Mouse (Mus musculus) MEL (cell line): Measurements from ENCODE around the gene Tdrd6. TPM values are rescaled to one million over a fixed set of nuclear protein-coding genes. Genes with fewer than 3 reads are reported as not detected.

Experiments used
- DNase-seq: peaks from one replicate; pipeline ENCODE4 v3.0.0; 2011; ENCODE audit warnings: low read depth, low spot score
- H3K27ac ChIP-seq: 2 replicates; pipeline ENCODE4 v1.5.1; 2012; ENCODE audit warnings: low read depth, mild to moderate bottlenecking, control low read depth, low read length, moderate library complexity; ENCODE audit not compliant: control insufficient read depth
- H3K27me3 ChIP-seq, 2 experiments: fragments of 150-350 bp in 1 of 2; sonication (generic) in 1 of 2; 2 replicates each; pipeline ENCODE4 v1.6.1; 2012; ENCODE audit warnings: low read length in 2 of 2, mild to moderate bottlenecking in 2 of 2, improper control_type of control experiment in 1 of 2, moderate library complexity in 1 of 2; ENCODE audit not compliant: insufficient read depth in 2 of 2, control insufficient read depth in 1 of 2
- H3K36me3 ChIP-seq, 2 experiments: 2 replicates each; pipeline ENCODE4 v1.6.1; 2012 to 2014; ENCODE audit warnings: low read length in 2 of 2, improper control_type of control experiment in 1 of 2, inconsistent platforms in 1 of 2, mild to moderate bottlenecking in 1 of 2; ENCODE audit not compliant: insufficient read depth in 2 of 2, control insufficient read depth in 1 of 2
- H3K4me1 ChIP-seq, 2 experiments: fragments of 150-350 bp in 1 of 2; sonication (generic) in 1 of 2; 2 replicates each; pipeline ENCODE4 v1.6.1; 2012; ENCODE audit warnings: low read length in 2 of 2, improper control_type of control experiment in 1 of 2, mild to moderate bottlenecking in 1 of 2; ENCODE audit not compliant: insufficient read depth in 2 of 2, control insufficient read depth in 1 of 2
- H3K4me3 ChIP-seq, 2 experiments: fragments of 150-350 bp in 1 of 2; sonication (generic) in 1 of 2; 2 replicates each; pipeline ENCODE4 v1.5.1; 2012; ENCODE audit warnings: low read depth in 2 of 2, low read length in 2 of 2, mild to moderate bottlenecking in 2 of 2, moderate library complexity in 2 of 2, control low read depth in 1 of 2, improper control_type of control experiment in 1 of 2; ENCODE audit not compliant: control insufficient read depth in 1 of 2, insufficient read depth in 1 of 2
- H3K79me2 ChIP-seq: 2 replicates; pipeline ENCODE4 v1.6.1; 2012; ENCODE audit warnings: mild to moderate bottlenecking, low read length, moderate library complexity; ENCODE audit not compliant: control insufficient read depth, poor library complexity, insufficient read depth
- H3K9ac ChIP-seq: 2 replicates; pipeline ENCODE4 v1.6.1; 2012; ENCODE audit warnings: low read depth, mild to moderate bottlenecking, control low read depth, low read length, moderate library complexity; ENCODE audit not compliant: control insufficient read depth, poor library complexity, severe bottlenecking
- H3K9me3 ChIP-seq: fragments of 150-350 bp; sonication (generic); replicated peaks from 2 replicates; pipeline ENCODE4 v1.6.1; 2012; ENCODE audit warnings: mild to moderate bottlenecking, low read length, improper control_type of control experiment, moderate library complexity; ENCODE audit not compliant: insufficient read depth
- BHLHE40 ChIP-seq: IDR thresholded peaks from 2 replicates; pipeline ENCODE4 v1.6.1; 2012; ENCODE audit warnings: low read depth, mild to moderate bottlenecking, inconsistent platforms, low read length, improper control_type of control experiment, borderline replicate concordance
- CHD1 ChIP-seq: IDR thresholded peaks from 2 replicates; pipeline ENCODE4 v1.6.1; 2012; ENCODE audit warnings: low read depth, mild to moderate bottlenecking, inconsistent platforms, low read length, improper control_type of control experiment
- E2F4 ChIP-seq: IDR thresholded peaks from 2 replicates; pipeline ENCODE4 v1.6.1; 2011; ENCODE audit warnings: low read depth, low read length, improper control_type of control experiment, borderline replicate concordance
- EP300 ChIP-seq, 2 experiments: IDR thresholded peaks; 2 replicates each; pipeline ENCODE4 v1.6.1; 2011; ENCODE audit warnings: improper control_type of control experiment in 2 of 2, low read length in 2 of 2, low read depth in 1 of 2, mild to moderate bottlenecking in 1 of 2
- GABPA ChIP-seq: IDR thresholded peaks from 2 replicates; pipeline ENCODE4 v1.6.1; 2012; ENCODE audit warnings: low read depth, mild to moderate bottlenecking, inconsistent platforms, low read length, improper control_type of control experiment, moderate library complexity
- GATA1 ChIP-seq: IDR thresholded peaks from 2 replicates; pipeline ENCODE4 v1.6.1; 2011; ENCODE audit warnings: low read depth, low read length, improper control_type of control experiment
- HCFC1 ChIP-seq: IDR thresholded peaks from 2 replicates; pipeline ENCODE4 v1.6.1; 2012; ENCODE audit warnings: low read depth, mild to moderate bottlenecking, inconsistent platforms, low read length, improper control_type of control experiment, moderate library complexity
- MAFK ChIP-seq: IDR thresholded peaks from 2 replicates; pipeline ENCODE4 v1.6.1; 2011; ENCODE audit warnings: low read depth, mild to moderate bottlenecking, low read length, improper control_type of control experiment, borderline replicate concordance
- MAX ChIP-seq: IDR thresholded peaks from 2 replicates; pipeline ENCODE4 v1.6.1; 2011; ENCODE audit warnings: low read length, improper control_type of control experiment
- MEF2A ChIP-seq: IDR thresholded peaks from 2 replicates; pipeline ENCODE4 v1.6.1; 2014; ENCODE audit warnings: low read depth, mild to moderate bottlenecking, inconsistent platforms, low read length, improper control_type of control experiment; ENCODE audit not compliant: poor library complexity, insufficient replicate concordance, severe bottlenecking; ENCODE audit errors: extremely low read depth
- MXI1 ChIP-seq: IDR thresholded peaks from 2 replicates; pipeline ENCODE4 v1.6.1; 2011; ENCODE audit warnings: mild to moderate bottlenecking, low read depth, low read length, improper control_type of control experiment
- MYC ChIP-seq: IDR thresholded peaks from 2 replicates; pipeline ENCODE4 v1.6.1; 2011; ENCODE audit warnings: low read depth, mild to moderate bottlenecking, low read length, improper control_type of control experiment, moderate library complexity
- NELFE ChIP-seq: IDR thresholded peaks from 2 replicates; pipeline ENCODE4 v1.6.1; 2011; ENCODE audit warnings: low read depth, low read length, improper control_type of control experiment
- NRF1 ChIP-seq: IDR thresholded peaks from 2 replicates; pipeline ENCODE4 v1.6.1; 2014; ENCODE audit warnings: low read depth, mild to moderate bottlenecking, inconsistent platforms, low read length, improper control_type of control experiment, moderate library complexity; ENCODE audit not compliant: poor library complexity, insufficient read depth, severe bottlenecking
- POLR2A ChIP-seq, 2 experiments: IDR thresholded peaks; 2 replicates each; pipeline ENCODE4 v1.6.1; 2011 to 2012; ENCODE audit warnings: low read length in 2 of 2, mild to moderate bottlenecking in 2 of 2, control low read depth in 1 of 2, improper control_type of control experiment in 1 of 2, low read depth in 1 of 2, moderate library complexity in 1 of 2; ENCODE audit not compliant: control insufficient read depth in 1 of 2, insufficient read depth in 1 of 2, poor library complexity in 1 of 2
- POLR2AphosphoS5 ChIP-seq: IDR thresholded peaks from 2 replicates; pipeline ENCODE4 v1.6.1; 2012; ENCODE audit warnings: low read depth, borderline replicate concordance, mild to moderate bottlenecking, inconsistent platforms, low read length, moderate library complexity, mixed read lengths
- RCOR1 ChIP-seq: IDR thresholded peaks from 2 replicates; pipeline ENCODE4 v1.6.1; 2012; ENCODE audit warnings: low read depth, mild to moderate bottlenecking, inconsistent platforms, low read length, improper control_type of control experiment
- TAL1 ChIP-seq: IDR thresholded peaks from 2 replicates; pipeline ENCODE4 v1.6.1; 2012; ENCODE audit warnings: mild to moderate bottlenecking, inconsistent platforms, low read length, moderate library complexity, mixed read lengths
- TBP ChIP-seq: IDR thresholded peaks from 2 replicates; pipeline ENCODE4 v1.8.0; 2011; ENCODE audit warnings: low read depth, low read length, improper control_type of control experiment
- USF2 ChIP-seq, 2 experiments: IDR thresholded peaks; 2 replicates each; pipeline ENCODE4 v1.6.1; 2011 to 2012; ENCODE audit warnings: improper control_type of control experiment in 2 of 2, low read length in 2 of 2, borderline replicate concordance in 1 of 2, inconsistent platforms in 1 of 2, low read depth in 1 of 2, mild to moderate bottlenecking in 1 of 2; ENCODE audit not compliant: insufficient read depth in 1 of 2
- ZC3H11A ChIP-seq: IDR thresholded peaks from 2 replicates; pipeline ENCODE4 v1.6.1; 2012; ENCODE audit warnings: low read depth, mild to moderate bottlenecking, inconsistent platforms, low read length, improper control_type of control experiment
- ZNF384 ChIP-seq: IDR thresholded peaks from 2 replicates; pipeline ENCODE4 v1.6.1; 2012; ENCODE audit warnings: low read depth, mild to moderate bottlenecking, inconsistent platforms, low read length, improper control_type of control experiment
- polyA plus RNA-seq, 2 experiments: library from polyadenylated mRNA; stranded (reverse) in 1 of 2; unstranded in 1 of 2; fragments of >175 nt in 1 of 2; fragments of >200 nt in 1 of 2; gene quantifications; 2 replicates each; pipeline versions ENCODE4 v1.2.1 to v1.2.4; 2012; ENCODE audit warnings: low replicate concordance in 2 of 2, low read depth in 1 of 2; ENCODE audit not compliant: insufficient read length in 2 of 2, insufficient read depth in 1 of 2, missing spikeins in 1 of 2
- total RNA-seq: library from RNA; depleted of rRNA; stranded (reverse); fragments of 300-350 nt; gene quantifications from 2 replicates; pipeline ENCODE4 v1.2.3, GENCODE M21; 2012

Tdrd6 gene
- total and polyA plus RNA-seq, 3 experiments: not detected

GRCm38 (mm10) chr17:43573624-43574073 is 56.5 kb downstream of the Tdrd6 start:
- TF ChIP-seq GABPA (no peak), MAFK (no peak), POLR2AphosphoS5 (no peak), EP300 (IDR thresholded peaks at IDR 0.05; ENCODE audit: low read depth in 1 of 2, low read length in 2 of 2) (no peak), BHLHE40 (no peak), NELFE (no peak), MAX (no peak), ZC3H11A (no peak), USF2 (IDR thresholded peaks at IDR 0.05; ENCODE audit: borderline replicate concordance in 1 of 2, insufficient read depth in 1 of 2, low read depth in 1 of 2, low read length in 2 of 2) (no peak), HCFC1 (no peak), ZNF384 (no peak), MYC (no peak), RCOR1 (no peak)
- no peaks in the 10 kb centered on the region for H3K4me1 ChIP-seq
- H3K27me3 ChIP-seq: no peaks in the 10 kb centered on the region
- H3K9ac ChIP-seq: no peak overlapping the region
- no peak overlapping the region for H3K27ac ChIP-seq
- no peak overlapping the region for H3K4me3 ChIP-seq
- no peaks in the 10 kb centered on the region for H3K36me3 ChIP-seq
- no peaks in the 10 kb centered on the region for H3K79me2 ChIP-seq
- no peaks in the 10 kb centered on the region for H3K9me3 ChIP-seq
- DNase-seq: no peak

- Histone ChIP-seq H3K4me3 (no peak overlapping the region), H3K9me3 (no peaks in the 10 kb centered on the region), H3K79me2 (no peaks in the 10 kb centered on the region), H3K9ac (no peak overlapping the region), H3K4me1 (no peaks in the 10 kb centered on the region), H3K36me3 (no peaks in the 10 kb centered on the region), H3K27ac (no peak overlapping the region), H3K27me3 (no peaks in the 10 kb centered on the region)
- DNase-seq: no peak
- TF ChIP-seq NELFE: no peak
- TF ChIP-seq EP300 (IDR thresholded peaks at IDR 0.05; ENCODE audit: low read depth in 1 of 2, low read length in 2 of 2): no peak
- no peak for TF ChIP-seq TAL1
- no peak for TF ChIP-seq TBP
- TF ChIP-seq CHD1: no peak
- TF ChIP-seq USF2 (IDR thresholded peaks at IDR 0.05; ENCODE audit: borderline replicate concordance in 1 of 2, insufficient read depth in 1 of 2, low read depth in 1 of 2, low read length in 2 of 2): no peak
- TF ChIP-seq BHLHE40: no peak
- no peak for TF ChIP-seq MEF2A
- TF ChIP-seq MXI1: no peak
- TF ChIP-seq E2F4: no peak
- no peak for TF ChIP-seq NRF1
- no peak for TF ChIP-seq GABPA
- TF ChIP-seq GATA1: no peak
- TF ChIP-seq POLR2A (IDR thresholded peaks at IDR 0.05; ENCODE audit: control insufficient read depth in 1 of 2, insufficient read depth in 1 of 2, low read depth in 1 of 2, low read length in 2 of 2, poor library complexity in 1 of 2): no peak
Measured at GRCm38 (mm10) chr17:43569287-43569686, 60.8 kb downstream of the Tdrd6 start.
